Mouse (Mus musculus) liver (tissue): Measurements from ENCODE around the gene Crb2.

Experiments
- DNase-seq: peaks from one replicate; pipeline ENCODE4 v3.0.0-alpha.2; 2020; ENCODE audit warnings: mixed read lengths

The Crb2 gene

GRCm38 (mm10) chr2:37776016-37776415 lies at the start of gene Crb2:
Crb2 (plus strand) TSS chr2:37776249.
- peak; percentile 58 for DNase-seq

DNA sequence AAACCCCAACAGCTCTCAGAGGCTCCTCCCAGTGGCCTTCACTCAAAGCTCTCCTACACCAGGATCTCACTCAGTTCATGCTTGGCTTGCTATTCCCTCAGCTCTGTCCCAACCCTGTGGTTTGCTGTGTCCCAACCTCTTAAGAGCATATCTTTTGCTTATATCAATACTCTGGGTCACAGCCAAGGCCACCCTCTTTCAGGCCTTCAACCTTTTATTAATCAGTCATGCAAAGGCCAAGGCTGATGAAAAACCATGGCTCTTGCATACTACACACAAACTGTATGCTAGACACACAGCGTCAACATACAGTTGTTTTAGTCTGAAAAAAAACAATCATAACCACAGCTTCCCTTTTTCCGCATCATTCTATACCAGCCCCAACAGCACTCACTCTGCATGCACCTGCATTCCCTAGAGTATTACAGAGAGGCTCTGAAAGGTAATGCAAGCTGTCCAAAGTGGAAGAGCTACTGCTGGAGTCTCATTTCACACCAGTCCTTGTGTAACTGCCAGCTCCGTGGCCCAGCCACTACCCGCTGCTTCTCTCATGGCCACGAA lies 44.7 kb upstream of the Crb2 start:
- DNase-seq = no peak

GRCm38 (mm10) chr2:37734979-37735806 lies 40.9 kb upstream of the Crb2 start:
- DNase-seq = peak; percentile 45

DNA sequence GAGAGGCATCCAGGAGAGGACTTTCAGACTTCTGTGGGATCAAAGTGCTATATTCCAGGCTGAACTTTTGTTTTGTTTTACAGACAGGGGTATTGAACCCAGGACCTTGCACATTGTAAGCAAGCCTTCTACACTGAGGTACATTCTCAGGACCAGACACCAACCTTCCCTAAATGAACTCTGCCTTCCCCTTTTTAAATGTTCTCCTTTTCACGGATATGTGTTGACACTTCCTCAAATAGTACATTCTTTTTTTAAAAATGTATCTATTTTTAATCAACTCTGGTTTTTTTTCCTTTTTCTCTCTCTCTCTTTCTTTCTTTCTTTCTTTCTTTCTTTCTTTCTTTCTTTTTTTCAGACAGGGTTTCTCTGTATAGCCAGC lies 40.3 kb upstream of the Crb2 start:
- DNase-seq = no peak

DNA sequence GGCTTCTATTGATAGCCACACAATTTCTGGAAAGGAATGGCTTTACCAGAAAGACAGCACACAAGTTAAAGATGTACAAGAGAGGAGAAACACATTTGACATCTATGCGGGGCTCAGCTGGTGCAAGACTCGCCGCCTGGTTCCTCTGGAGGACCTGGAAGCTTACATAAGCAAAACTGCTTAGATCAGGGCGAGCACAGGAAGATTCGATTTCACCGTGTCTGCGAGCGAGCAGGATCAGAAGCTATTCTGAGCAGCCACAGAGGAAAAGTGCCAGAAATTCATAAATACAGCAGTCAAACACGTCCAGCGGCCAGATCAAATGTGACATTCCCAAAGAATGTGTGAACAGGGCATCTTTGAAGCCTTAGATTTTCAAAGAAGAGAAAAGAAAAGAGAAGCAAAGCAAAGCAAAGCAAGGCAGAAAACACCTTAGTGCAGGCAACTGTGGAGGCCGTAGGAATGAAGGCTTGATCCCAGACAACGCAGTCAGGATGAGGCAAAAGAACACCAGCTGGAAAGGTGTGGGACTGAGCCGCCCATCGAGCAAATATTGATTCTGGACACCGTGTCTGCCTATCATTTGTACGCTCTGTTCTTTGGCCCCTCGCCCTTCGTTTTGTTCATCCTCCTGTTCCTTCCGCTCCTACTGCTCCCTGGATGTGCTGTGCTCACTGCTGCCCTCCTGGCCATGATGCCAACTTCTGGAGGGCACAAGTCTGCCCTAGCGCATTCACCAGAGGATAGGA lies 34.1 kb upstream of the Crb2 start:
- DNase-seq = no peak

DNA sequence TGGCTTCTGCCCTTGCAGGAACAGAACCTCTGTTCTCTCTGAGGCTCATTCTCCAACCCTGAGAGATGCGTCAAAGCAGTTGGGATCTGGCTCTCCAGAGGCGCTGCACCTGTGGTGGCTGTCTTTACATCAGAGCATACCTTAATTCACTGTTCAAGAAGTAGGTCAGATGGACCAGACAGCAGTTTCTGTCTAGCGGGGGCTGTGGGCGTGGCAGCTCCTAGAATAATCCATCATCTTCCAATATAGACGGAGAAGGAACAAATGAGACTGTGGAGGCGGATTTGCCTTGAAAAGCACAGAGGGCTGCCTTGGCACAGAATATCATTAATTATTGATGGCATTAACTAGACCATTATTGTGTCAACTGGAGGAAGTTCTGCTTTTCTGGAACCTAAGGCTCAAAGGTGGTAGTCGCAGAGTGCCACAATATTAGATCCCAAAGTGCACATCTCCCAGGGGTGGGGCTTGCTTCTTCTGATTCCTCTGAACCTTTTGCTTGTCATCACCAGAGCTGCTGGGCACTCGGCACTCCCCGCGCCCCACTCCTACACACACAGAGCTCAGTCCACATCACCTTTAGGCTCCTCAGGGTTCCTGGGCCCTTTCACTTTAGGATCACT lies 31.2 kb upstream of the Crb2 start:
- no peak for DNase-seq

- DNase-seq = no peak
Measured at GRCm38 (mm10) chr2:37746293-37747049, 29.6 kb upstream of the Crb2 start.

GRCm38 (mm10) chr2:37747909-37748308 lies 28.1 kb upstream of the Crb2 start:
- no peak for DNase-seq

- no peak for DNase-seq
Measured at GRCm38 (mm10) chr2:37748442-37749066, 27.5 kb upstream of the Crb2 start.

DNA sequence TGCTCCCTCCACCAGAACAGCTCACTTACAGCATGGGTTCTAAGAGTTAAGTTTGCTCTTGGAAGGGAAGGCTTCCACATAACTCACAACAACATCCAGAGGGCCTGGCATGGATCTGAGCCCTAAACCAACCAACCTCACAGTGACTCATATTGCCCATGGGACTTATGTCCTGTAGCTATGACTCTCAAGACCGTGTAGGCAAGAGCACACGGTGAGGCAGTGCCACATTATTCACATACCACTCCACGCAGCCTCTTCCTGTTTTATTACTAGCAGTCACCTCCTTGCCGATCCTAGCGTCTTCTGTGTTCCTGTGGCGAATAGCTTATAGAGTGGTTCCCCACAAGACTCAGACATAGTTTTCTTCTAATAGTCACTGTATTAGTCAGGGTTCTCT lies 26.7 kb upstream of the Crb2 start:
- no peak for DNase-seq

- DNase-seq = no peak
Measured at GRCm38 (mm10) chr2:37751114-37751513, 24.9 kb upstream of the Crb2 start.

DNA sequence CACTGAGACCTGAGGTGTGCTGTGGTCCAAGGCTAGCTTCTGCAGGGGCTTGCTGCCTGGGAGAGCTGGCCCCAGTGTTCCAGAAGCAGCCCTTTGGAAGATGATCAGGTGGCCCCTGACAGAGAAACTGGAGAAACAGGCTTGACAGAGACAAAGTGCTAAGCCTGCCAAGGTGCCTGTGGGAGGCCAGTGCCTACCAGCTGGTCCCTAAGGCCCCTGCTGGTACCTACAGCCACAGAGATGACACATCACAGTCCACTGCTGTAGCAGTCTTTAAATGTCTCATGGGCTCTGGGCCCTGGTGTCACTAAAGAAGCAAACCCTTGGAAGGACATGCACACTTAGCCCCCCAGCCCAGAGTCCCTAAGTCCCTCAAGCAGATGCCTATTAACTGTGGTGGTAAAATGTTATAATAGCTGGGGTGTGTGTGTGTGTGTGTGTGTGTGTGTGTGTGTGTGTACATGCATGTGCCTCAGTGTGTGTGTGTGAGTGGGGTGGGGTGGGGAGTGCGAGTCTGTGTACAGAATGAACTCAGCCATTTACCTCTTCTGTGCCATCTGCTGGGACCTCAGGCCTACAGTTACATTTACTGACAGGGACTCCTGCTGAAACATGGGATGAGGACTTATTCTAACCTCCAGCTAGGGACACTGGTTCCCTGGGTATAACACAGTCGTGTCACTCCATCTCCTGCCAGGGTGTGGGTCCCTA lies 19.7 kb upstream of the Crb2 start:
- no peak for DNase-seq

- DNase-seq = no peak
Measured at GRCm38 (mm10) chr2:37757016-37757415, 19.0 kb upstream of the Crb2 start.

GRCm38 (mm10) chr2:37757784-37758183 lies 18.3 kb upstream of the Crb2 start:
- no peak for DNase-seq

DNA sequence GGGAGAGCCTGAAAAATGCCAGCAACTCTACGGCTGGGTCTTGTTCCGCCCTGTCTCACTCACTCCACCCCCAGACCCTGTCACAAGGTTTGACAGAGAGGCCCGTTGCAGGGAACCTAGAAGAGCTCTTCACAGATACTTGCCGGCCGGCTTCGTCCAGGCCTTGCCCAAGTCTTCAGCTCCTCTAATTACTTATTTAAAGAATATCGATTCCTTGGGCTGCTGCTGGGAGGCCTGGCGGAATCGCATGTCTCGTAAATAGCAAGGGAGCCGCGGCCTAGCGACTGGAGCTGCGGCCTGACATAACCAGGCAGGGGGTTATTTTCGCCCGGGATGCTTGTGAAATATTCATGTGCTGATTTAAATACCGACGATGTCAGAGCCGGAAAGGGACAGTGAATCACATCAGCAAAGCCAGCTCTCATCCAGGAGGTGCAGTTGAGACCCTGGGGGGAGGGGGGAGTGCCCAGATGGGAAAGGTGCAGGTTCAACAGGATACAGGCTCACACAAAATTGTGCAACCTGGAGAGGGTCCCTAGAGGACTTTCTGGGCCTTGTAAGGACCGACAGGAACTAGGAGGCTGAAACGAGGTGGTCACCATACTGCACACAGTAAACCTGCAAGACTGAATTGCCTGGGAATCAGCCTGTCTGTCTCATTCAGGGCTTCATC lies 17.6 kb upstream of the Crb2 start:
- DNase-seq = no peak

GRCm38 (mm10) chr2:37760633-37761032 lies 15.4 kb upstream of the Crb2 start:
- no peak for DNase-seq

- no peak for DNase-seq
Measured at GRCm38 (mm10) chr2:37763638-37764037, 12.4 kb upstream of the Crb2 start.

DNA sequence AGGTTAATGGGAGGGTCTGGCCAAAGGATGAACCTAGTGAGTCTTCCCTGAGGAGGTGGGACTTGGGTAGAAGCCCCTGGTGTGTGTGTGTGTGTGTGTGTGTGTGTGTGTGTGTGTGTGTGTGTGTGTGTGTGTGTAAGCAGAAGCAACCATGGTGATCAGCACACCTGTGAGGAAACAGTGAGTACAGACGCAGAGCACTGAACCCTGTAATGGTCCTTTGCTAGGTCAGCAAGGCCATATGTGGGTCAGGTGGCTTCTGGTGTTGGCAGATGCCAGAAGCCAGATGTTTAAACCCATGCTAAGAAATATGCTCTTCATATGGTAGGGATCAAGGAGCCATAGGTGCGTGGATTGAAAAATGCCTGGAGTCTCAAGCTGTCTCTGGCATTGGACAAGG lies 11.5 kb upstream of the Crb2 start:
- no peak for DNase-seq

DNA sequence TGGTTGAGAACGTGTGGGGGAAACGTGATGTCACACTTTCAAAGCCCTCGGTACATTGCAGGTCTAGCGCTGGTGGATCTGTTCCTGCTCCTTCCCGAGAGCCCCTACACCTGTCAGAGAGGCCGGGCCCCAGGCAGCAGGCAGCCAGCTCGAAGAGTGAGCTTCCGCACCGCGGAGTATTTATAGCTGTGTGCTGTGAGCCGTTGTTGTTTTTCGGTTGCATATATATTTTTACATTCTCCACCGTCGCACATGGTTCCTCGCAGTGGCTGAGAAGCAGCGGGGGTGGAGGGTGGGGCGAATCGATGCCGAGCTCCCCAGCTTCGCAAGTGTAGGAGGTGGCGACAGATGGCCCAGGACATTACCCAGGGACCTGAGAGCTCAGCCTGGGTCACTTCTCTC lies 11.0 kb upstream of the Crb2 start:
- no peak for DNase-seq

- no peak for DNase-seq
Measured at GRCm38 (mm10) chr2:37766027-37766761, 9.9 kb upstream of the Crb2 start.
